Mouse (Mus musculus) kidney, adult 2 months (tissue): ENCODE measurements around the gene Afdn.

Experiments
- CTCF ChIP-seq: fragments of 200-500 bp; conservative IDR thresholded peaks from 2 replicates; pipeline ENCODE4 v1.5.1; 2011; ENCODE audit warnings: low read depth, mild to moderate bottlenecking, control low read depth, low read length, moderate library complexity, mixed read lengths; ENCODE audit not compliant: insufficient read depth, insufficient read length
- POLR2A ChIP-seq: fragments of 200-500 bp; IDR thresholded peaks from one replicate; pipeline ENCODE4 v1.6.1; 2011; ENCODE audit warnings: low read depth, low read length, control low read depth

DNA sequence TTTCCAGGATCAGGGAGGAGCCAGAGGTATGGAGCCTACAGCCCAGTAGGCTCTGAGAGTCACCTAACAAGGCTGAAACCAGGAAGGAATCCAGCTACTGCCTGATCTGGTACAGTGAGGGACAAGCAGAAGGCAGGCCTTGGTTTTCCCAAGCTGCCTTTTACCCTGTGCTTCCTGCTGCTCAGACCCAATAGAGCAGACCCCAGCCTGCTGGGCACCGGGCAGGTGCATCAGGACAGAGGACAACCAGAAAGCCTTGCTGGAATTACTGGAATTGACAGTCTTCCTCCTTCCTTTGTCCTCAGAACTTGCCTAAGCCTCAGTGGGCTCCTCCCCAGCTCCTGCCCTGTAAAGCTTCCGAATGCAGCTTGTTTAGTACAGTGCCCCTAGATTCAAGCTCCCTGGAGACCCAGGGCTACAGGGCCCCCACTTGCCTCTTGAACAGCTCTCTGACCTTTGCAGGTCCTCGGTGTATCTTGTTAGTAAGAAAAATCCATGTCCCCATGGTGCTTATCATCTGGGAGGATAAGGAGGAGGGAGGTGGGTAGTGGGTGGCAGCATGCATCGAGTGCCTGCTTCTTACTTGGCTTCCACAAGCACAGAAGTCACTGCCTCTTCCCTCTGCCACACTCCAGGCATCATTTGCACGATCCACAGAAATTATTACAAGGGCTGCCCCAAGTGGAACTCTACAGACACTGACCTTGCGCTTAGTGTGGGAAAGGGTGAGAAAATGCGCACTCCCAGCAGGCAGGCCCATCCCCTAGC, 17.2 kb upstream of the Afdn start:
- TF ChIP-seq CTCF (no peak), POLR2A (no peak)
